Mouse (Mus musculus) embryonic facial prominence, embryonic 11.5 days (tissue): ENCODE measurements around the gene Slit3. TPM values are rescaled to one million over a fixed set of nuclear protein-coding genes. Genes with fewer than 3 reads are reported as not detected.
A peak's percentile ranks its signal among the peaks of the same experiment; 100 is the strongest.

Experiments used
- ATAC-seq: fragments of 200-750 bp; cut with Nextera tagmentation; replicated peaks from 2 replicates; pipeline ENCODE4 v1.8.0; 2017; ENCODE audit warnings: low read depth; ENCODE audit not compliant: insufficient number of reproducible peaks, low FRiP score, low TSS enrichment
- DNase-seq: peaks from one replicate; pipeline ENCODE4 v3.0.0-alpha.2; 2015; ENCODE audit warnings: low spot score
- H3K27ac ChIP-seq: fragments of 300-500 bp; sonication (generic); replicated peaks from 2 replicates; pipeline ENCODE4 v1.5.1; 2014; ENCODE audit warnings: mild to moderate bottlenecking, low read depth, low read length, control low read depth
- H3K27me3 ChIP-seq: fragments of 300-500 bp; sonication (generic); 2 replicates; pipeline ENCODE4 v1.6.1; 2014; ENCODE audit warnings: mild to moderate bottlenecking, low read length, moderate library complexity, mixed read lengths; ENCODE audit not compliant: control insufficient read depth, insufficient read depth
- H3K36me3 ChIP-seq: fragments of 300-500 bp; sonication (generic); replicated peaks from 2 replicates; pipeline ENCODE4 v1.6.1; 2014; ENCODE audit warnings: low read depth, mild to moderate bottlenecking, low read length, moderate library complexity, mixed read lengths; ENCODE audit not compliant: control insufficient read depth, insufficient read depth
- H3K4me1 ChIP-seq: fragments of 300-500 bp; sonication (generic); 2 replicates; pipeline ENCODE4 v1.6.1; 2014; ENCODE audit warnings: low read length, mixed read lengths; ENCODE audit not compliant: control insufficient read depth, insufficient read depth
- H3K4me2 ChIP-seq: fragments of 300-500 bp; sonication (generic); 2 replicates; pipeline ENCODE4 v1.6.1; 2014; ENCODE audit warnings: low read depth, mild to moderate bottlenecking, control low read depth, low read length, moderate library complexity
- H3K4me3 ChIP-seq: fragments of 300-500 bp; sonication (generic); 2 replicates; pipeline ENCODE4 v1.5.1; 2014; ENCODE audit warnings: low read depth, low read length, control low read depth
- H3K9ac ChIP-seq: fragments of 300-500 bp; sonication (generic); replicated peaks from 2 replicates; pipeline ENCODE4 v1.6.1; 2014; ENCODE audit warnings: mild to moderate bottlenecking, control low read depth, low read length
- H3K9me3 ChIP-seq: fragments of 300-500 bp; sonication (generic); replicated peaks from 2 replicates; pipeline ENCODE4 v1.6.1; 2016; ENCODE audit warnings: mild to moderate bottlenecking, low read length, inconsistent platforms, mixed read lengths; ENCODE audit not compliant: control insufficient read depth
- WGBS: fragments of 180-500 bp; shearing (Covaris S2); extraction: QIAGEN DNeasy Blood & Tissue Kit; methylation state at CpG from one replicate; pipeline ENCODE4 v1.1.7; 2014; 5-methylcytosine and 5-hydroxymethylcytosine counted together
- polyA plus RNA-seq: library from polyadenylated mRNA; unstranded; fragments of >200 nt; fragmentation: Nextera tagmentation; extraction: Ambion mirVana; gene quantifications from 2 replicates; pipeline ENCODE4 v1.2.1, GENCODE M21; 2014

Gene Slit3
- polyA plus RNA-seq, 1 experiment from 2014 or later = 10.5 TPM

DNA sequence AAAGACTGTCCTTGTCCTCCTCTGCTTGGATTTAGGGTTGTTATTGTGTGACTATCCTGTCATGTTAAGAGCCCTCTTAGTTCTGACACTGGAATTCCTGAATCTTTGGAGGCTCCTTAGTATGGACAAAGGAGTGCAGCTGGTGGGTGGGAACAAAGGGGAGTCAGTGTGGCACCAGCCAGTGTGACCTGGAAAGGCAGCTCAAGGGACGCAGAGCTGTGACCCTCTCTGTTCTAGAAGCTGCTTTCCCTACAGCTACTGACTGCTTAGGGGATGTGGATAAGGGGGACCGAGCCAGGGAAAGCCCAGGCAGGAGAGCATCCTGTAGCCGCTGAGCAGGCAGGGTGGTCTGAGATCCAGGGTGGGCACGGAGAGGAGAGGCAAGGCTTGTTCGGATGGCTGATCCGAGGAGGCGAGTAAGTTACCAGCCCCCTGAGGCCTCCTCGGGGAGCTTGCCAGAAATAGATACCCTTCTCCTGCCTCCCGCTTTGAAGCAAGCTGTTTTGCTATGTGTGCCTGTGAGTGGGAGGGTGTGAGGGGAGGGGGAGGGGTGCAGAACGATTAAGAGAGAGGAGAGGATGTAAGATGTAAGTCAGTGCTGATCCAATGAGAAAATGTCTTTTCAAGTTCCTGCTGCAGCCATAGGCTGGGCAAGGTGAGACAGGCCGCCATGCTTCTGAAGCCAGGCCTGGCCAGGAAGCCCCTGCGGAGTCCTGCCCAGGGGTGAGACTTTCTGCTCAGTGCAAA is 162.0 kb downstream of the Slit3 start:
- Histone ChIP-seq H3K36me3 (no peaks in the 10 kb centered on the region), H3K9ac (no peak overlapping the region), H3K27me3 (no peaks in the 10 kb centered on the region), H3K4me3 (no peak overlapping the region), H3K4me1 (0 out of 2 replicates have a peak, but pooled peaks cover 3% of the 10 kb centered on the region), H3K9me3 (no peaks in the 10 kb centered on the region), H3K4me2 (no peak overlapping the region), H3K27ac (no peak overlapping the region)
- WGBS = 17% methylated on average over 12 of the region's 12 CpGs
- DNase-seq = peak; percentile 68
- ATAC-seq = peak; percentile 66

DNA sequence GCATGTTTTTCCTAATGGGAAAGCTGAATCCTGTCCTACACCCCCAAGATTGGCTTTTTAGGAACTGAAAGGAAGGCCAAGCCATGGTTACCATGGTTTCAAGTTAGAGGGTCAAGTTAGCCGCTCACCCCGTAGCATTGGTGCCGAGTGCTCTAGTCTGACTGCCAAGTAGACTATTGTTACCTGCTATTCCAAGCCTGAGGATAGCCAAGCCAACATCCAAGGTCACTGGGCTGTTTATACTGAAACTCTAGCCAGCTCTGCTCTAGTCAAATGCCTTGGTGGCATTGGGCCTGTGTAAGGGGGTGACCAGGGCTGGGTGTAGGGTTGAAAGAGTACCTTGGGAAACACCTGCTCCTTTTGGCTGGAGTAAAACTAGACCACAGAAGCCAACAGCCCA is 162.7 kb downstream of the Slit3 start:
- DNase-seq (no peak), ATAC-seq (no peak)
- Histone ChIP-seq H3K27ac (no peak overlapping the region), H3K27me3 (no peaks in the 10 kb centered on the region), H3K9me3 (no peaks in the 10 kb centered on the region), H3K9ac (no peak overlapping the region), H3K4me2 (no peak overlapping the region), H3K4me1 (0 out of 2 replicates have a peak, but pooled peaks cover 3% of the 10 kb centered on the region), H3K36me3 (no peaks in the 10 kb centered on the region), H3K4me3 (no peak overlapping the region)
- 50% methylated on average over 3 of the region's 3 CpGs for WGBS

DNA sequence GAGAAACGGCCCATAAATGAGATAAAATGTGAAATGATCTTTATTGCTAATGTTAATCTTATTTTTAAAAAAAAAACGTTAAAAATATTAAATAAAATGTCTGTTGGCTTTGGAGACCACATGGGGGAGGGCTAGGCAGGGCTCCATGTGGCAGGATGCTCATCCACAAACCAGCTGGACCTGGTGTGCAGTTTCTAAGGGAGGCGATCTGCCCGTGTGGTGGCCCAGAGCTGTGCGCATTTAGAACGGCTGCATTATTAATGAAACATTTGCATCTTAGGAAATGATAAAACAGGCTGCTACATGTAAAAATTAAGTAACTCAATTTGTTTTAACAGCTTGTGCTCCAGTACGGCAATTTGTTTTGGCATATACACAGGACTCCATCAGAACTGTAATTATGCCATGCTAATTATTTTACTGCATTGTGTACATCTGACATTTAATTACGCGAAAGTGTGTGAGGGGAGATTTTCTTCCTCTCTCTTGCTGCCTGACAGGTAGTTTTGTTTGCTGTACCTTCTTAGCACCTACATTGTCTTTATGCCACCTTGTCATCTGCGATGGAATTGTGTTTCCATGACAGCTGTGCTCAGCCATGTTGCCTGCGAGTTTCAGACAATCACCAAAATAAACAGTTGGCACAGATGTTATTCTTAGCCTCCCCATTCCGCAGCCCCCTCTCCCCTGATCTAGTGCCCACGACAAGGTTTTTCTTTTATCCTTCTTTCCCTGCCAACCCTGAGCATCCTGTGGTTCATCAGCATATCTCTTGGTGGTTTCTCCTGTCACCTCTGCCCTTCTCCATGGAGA is 165.8 kb downstream of the Slit3 start:
- ATAC-seq = no peak
- no peak overlapping the region for H3K4me3 ChIP-seq

DNA sequence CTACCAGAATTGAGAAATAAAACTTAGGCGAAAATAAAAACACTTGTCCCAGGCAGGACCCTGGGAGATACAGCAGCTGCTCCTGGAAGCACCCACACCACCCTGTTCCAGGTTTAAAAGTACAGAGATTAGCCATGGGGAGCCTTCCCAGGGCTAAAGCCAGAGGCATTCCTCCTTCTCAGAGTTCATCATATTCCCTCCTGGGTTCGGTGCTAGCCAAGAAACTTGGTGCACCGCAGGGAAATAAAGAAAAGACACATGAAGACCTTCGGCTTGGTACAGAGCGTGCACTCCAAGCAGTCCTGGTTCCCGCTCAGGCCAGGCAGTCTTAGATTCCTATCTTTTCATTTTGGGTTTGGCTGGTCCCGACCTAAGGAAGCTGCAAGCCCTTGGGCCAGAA is 167.0 kb downstream of the Slit3 start:
- Histone ChIP-seq H3K4me1 (no peaks in the 10 kb centered on the region), H3K9ac (no peak overlapping the region), H3K36me3 (no peaks in the 10 kb centered on the region), H3K27ac (no peak overlapping the region), H3K9me3 (no peaks in the 10 kb centered on the region), H3K4me2 (no peak overlapping the region), H3K4me3 (no peak overlapping the region), H3K27me3 (no peaks in the 10 kb centered on the region)
- 90% methylated on average over 7 of the region's 7 CpGs for WGBS
- no peak for DNase-seq
- ATAC-seq = no peak

More for the DNA sequence above, 165.8 kb downstream of the Slit3 start:
- DNase-seq = no peak
- Histone ChIP-seq H3K4me1 (0 out of 2 replicates have a peak, but pooled peaks cover 3% of the 10 kb centered on the region), H3K9me3 (no peaks in the 10 kb centered on the region), H3K36me3 (no peaks in the 10 kb centered on the region), H3K9ac (no peak overlapping the region), H3K27ac (no peak overlapping the region), H3K27me3 (no peaks in the 10 kb centered on the region), H3K4me2 (no peak overlapping the region)
- WGBS = 84% methylated on average over 13 of the region's 13 CpGs

DNA sequence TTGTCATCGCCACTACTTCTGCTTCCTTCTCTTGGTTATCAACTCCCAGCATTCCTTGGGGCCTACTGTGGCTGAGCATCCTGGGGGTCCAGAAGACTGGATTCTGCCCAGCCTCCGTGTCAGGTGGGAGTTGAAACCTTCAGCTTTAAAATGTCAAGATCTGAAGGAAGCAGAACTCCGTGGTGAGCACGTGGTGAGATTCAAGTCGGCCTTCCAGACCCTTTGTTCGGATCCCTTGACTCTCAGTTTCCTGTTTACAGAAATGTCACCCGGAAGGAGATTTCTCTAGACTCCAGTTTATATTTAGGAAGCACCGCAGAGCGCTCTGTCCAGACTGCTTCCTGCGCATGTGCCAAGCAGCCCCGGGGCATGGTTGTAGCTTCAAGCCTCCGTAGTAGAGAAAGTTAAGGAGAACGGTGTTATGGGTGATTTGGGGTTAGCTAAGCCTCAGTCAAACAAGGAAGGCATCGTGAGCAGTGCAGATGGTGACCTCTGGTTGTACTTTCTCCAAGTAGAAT is 167.8 kb downstream of the Slit3 start:
- no peak overlapping the region for H3K4me3 ChIP-seq
- no peak overlapping the region for H3K27ac ChIP-seq
- DNase-seq (no peak), ATAC-seq (no peak)
- no peak overlapping the region for H3K4me2 ChIP-seq
- H3K4me1 ChIP-seq = no peaks in the 10 kb centered on the region
- H3K9me3 ChIP-seq = no peaks in the 10 kb centered on the region
- H3K36me3 ChIP-seq = no peaks in the 10 kb centered on the region
- 63% methylated on average over 14 of the region's 14 CpGs for WGBS
- no peak overlapping the region for H3K9ac ChIP-seq
- H3K27me3 ChIP-seq = no peaks in the 10 kb centered on the region

DNA sequence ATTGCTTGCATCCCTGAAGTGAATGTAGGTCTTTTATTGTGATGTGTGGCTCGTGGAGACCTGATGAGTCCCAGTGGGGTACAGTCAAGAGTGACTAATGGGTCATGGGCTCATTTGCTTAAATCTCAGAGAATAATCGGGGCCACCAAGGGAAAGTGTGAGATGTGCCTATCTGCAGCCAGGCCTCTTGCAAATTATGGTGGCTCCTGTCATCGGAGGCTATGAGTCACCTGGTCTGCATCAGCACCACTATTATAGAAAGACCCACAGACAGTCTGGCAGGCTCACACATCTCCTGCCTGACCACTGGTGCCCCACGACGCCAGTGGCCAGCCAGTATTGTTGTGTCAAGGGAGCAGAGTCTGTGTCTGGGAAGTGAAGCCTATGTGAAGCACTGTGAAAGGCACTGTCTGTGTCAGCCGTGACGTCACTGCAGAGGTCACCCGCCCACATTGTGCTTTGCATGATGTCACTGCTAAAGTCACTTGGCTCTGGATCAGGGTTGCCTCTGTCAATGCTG is 171.3 kb downstream of the Slit3 start:
- no peak overlapping the region for H3K9ac ChIP-seq

DNA sequence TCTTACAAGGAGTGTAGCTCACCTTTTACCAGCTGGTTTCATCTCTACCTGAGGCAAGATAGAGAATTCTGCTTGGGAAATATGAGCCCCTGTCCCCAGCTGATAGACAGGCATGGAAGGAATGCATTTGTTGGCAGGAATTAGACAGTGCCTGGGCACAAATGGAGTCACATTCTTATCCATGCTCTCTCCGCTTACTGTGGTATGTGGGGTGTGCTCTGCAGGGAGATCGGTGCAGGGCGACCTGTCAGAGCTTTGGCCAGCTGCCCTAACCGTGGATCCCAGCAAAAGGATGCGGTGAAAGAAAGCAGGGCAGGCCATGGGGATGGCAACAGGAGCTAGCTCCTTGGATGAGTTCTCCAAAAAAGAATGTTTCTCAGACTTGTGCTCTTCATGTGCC is 172.2 kb downstream of the Slit3 start:
- Histone ChIP-seq H3K4me2 (no peak overlapping the region), H3K27me3 (no peaks in the 10 kb centered on the region), H3K36me3 (no peaks in the 10 kb centered on the region), H3K27ac (no peak overlapping the region), H3K9me3 (no peaks in the 10 kb centered on the region), H3K4me3 (no peak overlapping the region), H3K9ac (no peak overlapping the region), H3K4me1 (no peaks in the 10 kb centered on the region)
- ATAC-seq (no peak), DNase-seq (no peak)
- WGBS = 74% methylated on average over 5 of the region's 5 CpGs

More for the DNA sequence above, 171.3 kb downstream of the Slit3 start:
- no peaks in the 10 kb centered on the region for H3K9me3 ChIP-seq
- WGBS = 83% methylated on average over 8 of the region's 8 CpGs
- H3K27ac ChIP-seq = no peak overlapping the region
- no peak overlapping the region for H3K4me3 ChIP-seq
- no peaks in the 10 kb centered on the region for H3K36me3 ChIP-seq
- ATAC-seq (no peak), DNase-seq (no peak)
- no peak overlapping the region for H3K4me2 ChIP-seq
- H3K27me3 ChIP-seq = no peaks in the 10 kb centered on the region
- H3K4me1 ChIP-seq = no peaks in the 10 kb centered on the region

DNA sequence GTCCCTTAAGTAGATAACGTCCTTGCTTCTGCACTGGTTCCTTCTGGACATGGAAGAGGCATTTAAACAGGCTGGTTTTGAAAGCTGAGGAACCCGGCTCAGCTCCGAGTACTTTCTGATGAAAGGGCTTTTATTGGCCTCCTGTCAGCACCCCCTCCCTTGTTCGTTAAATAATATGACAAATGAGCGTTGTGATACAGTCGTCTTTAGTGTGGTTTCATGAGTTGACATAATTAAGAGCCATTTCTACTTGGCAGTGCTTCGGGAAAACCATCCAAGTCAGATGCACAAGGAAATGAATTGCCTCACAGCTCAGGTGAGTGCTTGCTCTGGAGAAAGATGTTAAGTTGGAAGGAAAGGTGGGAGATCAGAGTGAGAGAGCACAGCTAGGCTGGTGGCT is 173.6 kb downstream of the Slit3 start:
- DNase-seq (no peak), ATAC-seq (no peak)
- Histone ChIP-seq H3K36me3 (no peaks in the 10 kb centered on the region), H3K4me1 (no peaks in the 10 kb centered on the region), H3K27me3 (no peaks in the 10 kb centered on the region), H3K9ac (no peak overlapping the region), H3K4me2 (no peak overlapping the region), H3K9me3 (no peaks in the 10 kb centered on the region), H3K27ac (no peak overlapping the region), H3K4me3 (no peak overlapping the region)
- WGBS = 70% methylated on average over 7 of the region's 7 CpGs
